Mouse (Mus musculus): ENCODE results near the gene Cnst. TPM values are rescaled to one million over a fixed set of nuclear protein-coding genes. Genes with fewer than 3 reads are reported as not detected.
"Not testable (repeated sequence)": the region's sequence is repeated elsewhere in the genome, so short reads cannot be mapped to it uniquely, and the experiment has no call there.

Gene Cnst
- polyA plus RNA-seq, 1 experiment from 2014 or later = 32.9 TPM

DNA sequence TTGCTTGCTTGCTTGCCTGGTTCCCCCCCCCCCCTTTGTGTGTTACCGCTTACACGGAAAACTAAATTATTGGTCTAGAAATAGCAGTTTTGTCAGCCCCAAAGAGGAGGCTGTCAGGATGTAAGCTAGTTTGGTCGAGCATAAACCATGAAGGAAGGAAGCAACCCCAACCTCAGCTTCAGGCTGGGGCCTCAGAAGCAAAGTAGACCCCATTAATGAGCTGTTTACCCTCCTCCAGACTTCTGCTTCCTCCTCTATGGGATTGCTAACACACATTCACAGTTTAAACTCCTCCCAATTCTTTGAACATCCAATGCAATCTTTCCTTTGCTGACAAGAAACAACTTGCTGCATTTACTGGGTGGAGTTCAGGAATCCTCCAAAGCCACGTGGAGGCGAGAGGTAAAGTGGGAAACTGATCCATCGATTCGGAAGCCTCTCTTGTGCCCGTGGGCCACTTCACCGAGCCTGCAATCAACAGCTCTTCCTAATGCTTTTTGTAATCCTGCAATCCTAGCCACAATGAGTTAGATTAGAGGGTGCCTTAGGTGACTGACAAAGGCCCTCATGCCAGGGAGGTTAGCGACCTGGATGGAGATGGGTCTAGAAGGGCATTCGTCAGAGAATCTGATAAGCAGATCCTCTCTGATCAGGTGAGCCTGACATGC, 86.7 kb downstream of the Cnst start:
- H3K36me3 ChIP-seq = no peaks in the 10 kb centered on the region
- no peak for ATAC-seq (ENCODE audit: low read depth)
- H3K4me2 ChIP-seq = no peak overlapping the region
- H3K4me1 ChIP-seq (replicated peaks) = 0 out of 2 replicates have a peak, but pooled peaks cover 3% of the 10 kb centered on the region
- H3K9ac ChIP-seq = no peak overlapping the region
- H3K27me3 ChIP-seq = no peaks in the 10 kb centered on the region
- WGBS = 79% methylated on average over 11 of the region's 11 CpGs
- H3K9me3 ChIP-seq = no peaks in the 10 kb centered on the region
- H3K4me3 ChIP-seq = no peak overlapping the region
- no peak overlapping the region for H3K27ac ChIP-seq (replicated peaks)

DNA sequence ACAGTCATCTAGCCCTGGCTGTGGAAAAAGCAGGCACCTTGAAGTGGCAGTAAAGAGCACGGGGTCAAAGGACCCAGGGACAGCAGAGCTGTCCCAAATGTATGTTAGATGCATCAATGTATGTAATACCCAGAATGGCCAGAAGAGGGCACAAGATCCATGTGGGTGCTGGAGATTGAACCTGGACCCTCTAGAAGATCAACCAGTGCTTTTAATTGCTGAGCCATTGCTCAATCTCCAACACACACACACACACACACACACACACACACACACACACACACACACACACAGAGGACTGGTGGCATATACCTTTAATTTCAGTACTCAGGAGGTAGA, 87.2 kb downstream of the Cnst start:
- no peaks in the 10 kb centered on the region for H3K36me3 ChIP-seq
- H3K27me3 ChIP-seq = no peaks in the 10 kb centered on the region
- H3K9ac ChIP-seq = no peak overlapping the region
- H3K4me2 ChIP-seq = no peak overlapping the region
- no peak for ATAC-seq (ENCODE audit: low read depth)
- whole genome bisulfite sequencing = 16% methylated on average over 1 of the region's 1 CpGs
- no peak overlapping the region for H3K4me3 ChIP-seq
- H3K9me3 ChIP-seq = no peaks in the 10 kb centered on the region
- H3K4me1 ChIP-seq (replicated peaks) = 0 out of 2 replicates have a peak, but pooled peaks cover under 1% of the 10 kb centered on the region
- no peak overlapping the region for H3K27ac ChIP-seq (replicated peaks)

DNA sequence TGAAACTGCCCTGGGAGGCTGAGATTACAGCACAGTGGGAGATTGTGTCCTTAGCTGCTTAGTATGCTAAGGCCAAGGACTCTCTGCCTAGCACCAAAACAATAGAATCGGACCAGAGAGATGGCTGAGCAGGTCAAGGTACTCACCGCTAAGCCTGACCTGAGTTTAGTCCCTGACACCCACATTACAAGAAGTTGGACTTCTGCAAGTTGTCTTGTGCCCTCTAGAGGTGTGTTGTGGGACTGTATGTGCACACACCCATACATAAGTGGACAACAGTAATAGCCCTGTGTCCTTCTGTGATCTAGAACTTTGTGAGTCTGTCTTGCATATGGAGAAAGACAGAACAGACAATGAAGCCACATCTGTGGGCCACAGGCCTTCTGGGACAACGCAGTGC, 88.0 kb downstream of the Cnst start:
- Histone ChIP-seq H3K4me2 (no peak overlapping the region), H3K27me3 (no peaks in the 10 kb centered on the region), H3K36me3 (no peaks in the 10 kb centered on the region), H3K27ac (replicated peaks) (no peak overlapping the region), H3K4me3 (no peak overlapping the region), H3K9ac (no peak overlapping the region), H3K9me3 (no peaks in the 10 kb centered on the region), H3K4me1 (replicated peaks) (no peaks in the 10 kb centered on the region)
- ATAC-seq (ENCODE audit: low read depth) = no peak
- 88% methylated on average over 3 of the region's 3 CpGs for WGBS

DNA sequence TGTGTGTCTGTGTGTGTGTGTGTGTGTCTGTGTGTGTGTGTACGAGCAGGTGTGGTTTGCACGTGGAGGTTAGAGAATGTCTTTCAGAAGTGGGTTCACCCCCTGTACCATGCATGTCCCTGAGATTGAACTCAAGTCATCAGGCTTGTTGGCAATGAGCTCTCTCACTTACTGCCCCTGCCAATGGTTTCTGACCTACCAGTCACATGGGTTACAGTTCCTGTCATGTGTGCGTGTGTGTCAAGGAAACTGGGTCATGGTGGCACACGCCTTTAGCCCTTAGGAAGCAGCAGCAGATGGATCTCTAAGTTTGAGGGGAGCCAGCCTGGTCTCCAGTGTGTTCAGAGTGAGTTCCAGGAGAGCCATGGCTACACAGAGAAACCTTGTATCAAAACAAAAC, 96.6 kb downstream of the Cnst start:
- no peak for ATAC-seq (ENCODE audit: low read depth)
- Histone ChIP-seq H3K36me3 (no peaks in the 10 kb centered on the region), H3K4me2 (no peak overlapping the region), H3K4me3 (no peak overlapping the region), H3K27ac (replicated peaks) (no peak overlapping the region), H3K9ac (no peak overlapping the region), H3K4me1 (replicated peaks) (peaks cover 6% of the 10 kb centered on the region; the same call in 1 of the 2 replicates), H3K27me3 (no peaks in the 10 kb centered on the region), H3K9me3 (no peaks in the 10 kb centered on the region)
- 85% methylated on average over 4 of the region's 4 CpGs for WGBS

DNA sequence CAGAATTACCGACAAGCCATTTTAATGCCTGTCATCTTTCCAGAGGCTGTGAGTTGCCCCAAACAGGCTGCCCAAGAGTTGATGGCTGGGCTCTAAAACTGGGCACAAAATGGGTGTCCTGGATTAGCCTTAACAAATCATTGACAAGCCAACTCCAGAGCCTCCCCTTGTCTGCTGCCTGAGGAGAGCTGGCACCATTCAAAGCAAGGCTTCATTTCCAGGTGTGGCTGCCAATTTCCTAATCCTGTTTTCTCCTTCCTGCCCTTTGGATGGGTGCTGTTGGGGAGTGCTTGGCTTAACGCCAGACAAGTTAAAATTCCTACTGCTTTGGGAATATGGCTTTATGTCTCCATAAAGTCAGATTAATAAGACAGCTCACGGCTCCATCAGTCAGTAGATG, 98.0 kb downstream of the Cnst start:
- no peak overlapping the region for H3K4me3 ChIP-seq
- no peak overlapping the region for H3K27ac ChIP-seq (replicated peaks)
- ATAC-seq (ENCODE audit: low read depth) = no peak
- H3K9me3 ChIP-seq = no peaks in the 10 kb centered on the region
- no peak overlapping the region for H3K9ac ChIP-seq
- 66% methylated on average over 3 of the region's 3 CpGs for WGBS
- H3K4me2 ChIP-seq = no peak overlapping the region
- no peaks in the 10 kb centered on the region for H3K36me3 ChIP-seq
- peaks cover 6% of the 10 kb centered on the region; the same call in 1 of the 2 replicates for H3K4me1 ChIP-seq (replicated peaks)
- H3K27me3 ChIP-seq = no peaks in the 10 kb centered on the region

DNA sequence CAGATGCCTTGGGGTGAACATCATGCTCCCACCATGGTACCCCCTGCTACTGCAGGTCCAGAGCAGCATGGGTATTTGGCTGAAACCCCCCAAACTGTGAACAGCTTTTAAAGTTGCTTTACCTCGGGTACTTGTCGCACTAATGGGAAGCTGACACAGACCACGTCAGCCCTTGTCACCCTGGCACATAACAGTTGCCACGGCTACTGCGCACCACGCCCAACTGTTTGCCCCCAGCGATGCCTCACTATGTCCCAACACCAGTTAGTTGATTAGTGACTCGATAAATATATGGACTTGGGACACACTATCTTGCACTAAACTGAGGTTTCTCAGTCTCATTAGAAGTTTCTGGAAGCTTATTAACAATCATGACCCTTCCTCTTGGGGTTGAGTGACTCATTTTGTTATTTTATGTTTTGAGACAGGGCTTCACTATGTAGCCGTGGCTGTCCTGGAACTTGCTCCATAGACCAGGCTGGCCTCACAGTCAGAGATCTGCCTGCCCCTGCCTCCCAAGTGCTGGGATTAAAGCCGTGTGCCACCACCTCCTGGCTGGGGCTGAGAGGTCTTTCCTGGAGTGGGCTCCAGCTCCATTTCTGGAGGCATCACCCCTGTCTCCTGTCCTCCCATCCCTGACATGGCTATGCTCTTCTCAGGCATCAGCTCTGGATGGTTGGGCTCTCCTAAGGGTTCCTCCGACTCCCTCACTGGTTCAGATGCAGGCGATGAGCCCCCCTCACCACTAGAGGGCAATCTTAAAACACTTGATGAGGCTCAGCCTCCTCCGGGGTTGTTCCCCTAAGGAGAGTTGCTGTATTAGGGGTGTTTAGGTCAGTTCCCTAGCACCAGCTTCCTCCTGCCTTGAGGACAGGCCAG, 99.2 kb downstream of the Cnst start:
- WGBS = 61% methylated on average over 13 of the region's 13 CpGs
- no peaks in the 10 kb centered on the region for H3K36me3 ChIP-seq
- no peaks in the 10 kb centered on the region for H3K9me3 ChIP-seq
- H3K27ac ChIP-seq (replicated peaks) = no peak overlapping the region
- no peaks in the 10 kb centered on the region for H3K27me3 ChIP-seq
- H3K4me1 ChIP-seq (replicated peaks) = peaks cover 6% of the 10 kb centered on the region; the same call in 1 of the 2 replicates
- peak; percentile 67 for ATAC-seq (ENCODE audit: low read depth)
- peak overlapping the region; percentile 47 for H3K4me2 ChIP-seq
- peak overlapping the region; percentile 56 for H3K9ac ChIP-seq
- peak overlapping the region; percentile 24; the same call in 1 of the 2 replicates for H3K4me3 ChIP-seq

DNA sequence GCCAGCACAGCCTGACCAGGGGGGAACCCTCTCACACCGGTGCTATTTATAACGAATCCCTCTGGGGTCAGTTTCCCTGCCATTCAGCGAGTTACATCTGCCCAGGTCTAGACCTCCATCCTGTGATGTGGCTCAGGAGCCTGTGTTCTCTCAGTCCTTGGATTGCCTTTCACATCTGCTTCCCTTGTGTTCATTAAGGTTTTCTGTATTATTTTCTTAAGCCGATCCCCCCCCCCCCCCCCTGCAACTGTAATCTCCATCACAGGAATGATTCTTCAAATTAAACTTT, 99.8 kb downstream of the Cnst start:
- Histone ChIP-seq H3K9me3 (no peaks in the 10 kb centered on the region), H3K27ac (replicated peaks) (no peak overlapping the region), H3K27me3 (no peaks in the 10 kb centered on the region), H3K9ac (peak overlapping the region; percentile 56), H3K4me3 (peak overlapping the region; percentile 24; the same call in 1 of the 2 replicates), H3K4me1 (replicated peaks) (peaks cover 6% of the 10 kb centered on the region; the same call in 1 of the 2 replicates), H3K36me3 (no peaks in the 10 kb centered on the region), H3K4me2 (peak overlapping the region; percentile 47)
- no peak for ATAC-seq (ENCODE audit: low read depth)
- 27% methylated on average over 4 of the region's 4 CpGs for WGBS

DNA sequence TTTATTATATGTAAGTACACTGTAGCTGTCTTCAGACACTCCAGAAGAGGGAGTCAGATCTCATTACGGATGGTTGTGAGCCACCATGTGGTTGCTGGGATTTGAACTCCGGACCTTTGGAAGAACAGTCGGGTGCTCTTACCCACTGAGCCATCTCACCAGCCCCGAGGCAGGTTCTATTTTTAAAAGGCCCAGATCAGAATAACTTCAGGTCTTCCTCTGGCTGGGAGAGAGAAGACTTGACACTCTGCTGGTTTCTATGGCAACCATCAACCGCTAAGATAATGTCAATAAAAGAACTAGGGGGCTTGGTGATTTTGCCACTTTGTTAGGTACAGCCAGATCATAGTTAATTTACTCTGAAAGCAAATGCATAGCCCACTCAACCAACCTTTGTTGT, 102.5 kb downstream of the Cnst start:
- WGBS = 71% methylated on average over 4 of the region's 5 CpGs

DNA sequence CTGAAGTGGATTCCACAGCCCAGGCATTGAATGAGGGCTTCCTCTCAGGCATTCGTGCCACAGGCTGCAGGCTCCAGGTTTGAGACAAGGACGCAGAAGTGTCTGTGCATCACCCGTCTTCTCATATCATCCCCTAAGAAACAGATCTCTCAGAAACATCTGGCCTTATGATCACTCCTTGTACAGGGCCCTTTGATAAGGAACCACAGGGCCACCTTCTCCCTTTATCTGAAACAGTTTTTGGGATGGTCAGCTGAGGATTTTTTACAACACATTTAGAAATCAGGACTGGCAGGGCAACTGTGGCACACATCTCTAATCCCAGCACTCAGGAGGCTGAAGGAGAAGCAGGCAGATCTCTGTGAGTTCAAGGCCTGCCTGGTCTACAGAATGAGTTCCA, 103.2 kb downstream of the Cnst start:
- H3K36me3 ChIP-seq = no peaks in the 10 kb centered on the region
- H3K9me3 ChIP-seq = no peaks in the 10 kb centered on the region

More for the DNA sequence above, 102.5 kb downstream of the Cnst start:
- H3K9me3 ChIP-seq; H3K4me1 ChIP-seq (replicated peaks); H3K36me3 ChIP-seq; H3K27me3 ChIP-seq; ATAC-seq (ENCODE audit: low read depth); H3K27ac ChIP-seq (replicated peaks); H3K4me2 ChIP-seq; H3K9ac ChIP-seq; H3K4me3 ChIP-seq: not testable (repeated sequence)

DNA sequence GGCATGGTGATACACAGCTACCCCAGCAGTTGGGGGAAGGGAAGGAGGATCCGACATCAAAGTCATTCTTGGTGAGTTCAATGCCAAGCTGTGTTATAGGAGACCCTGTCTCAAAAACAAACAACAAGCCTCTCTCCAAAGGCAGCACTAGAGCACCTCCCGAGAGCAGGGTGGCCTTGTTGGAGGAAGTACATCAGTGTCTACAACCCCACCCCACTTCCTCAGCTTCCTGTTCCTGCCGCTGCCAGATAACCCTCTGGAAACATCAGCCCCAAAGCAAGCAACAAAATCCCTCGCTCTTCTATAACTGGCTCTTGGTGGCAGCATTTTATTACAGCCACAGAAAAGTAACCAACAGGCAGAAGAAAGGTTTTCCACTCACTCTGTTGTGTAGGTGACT, 104.1 kb downstream of the Cnst start:
- Histone ChIP-seq H3K9me3 (no peaks in the 10 kb centered on the region), H3K9ac (no peak overlapping the region), H3K36me3 (no peaks in the 10 kb centered on the region), H3K27ac (replicated peaks) (no peak overlapping the region), H3K4me3 (no peak overlapping the region), H3K4me1 (replicated peaks) (0 out of 2 replicates have a peak, but pooled peaks cover 6% of the 10 kb centered on the region), H3K27me3 (no peaks in the 10 kb centered on the region), H3K4me2 (no peak overlapping the region)
- 74% methylated on average over 4 of the region's 4 CpGs for WGBS
- no peak for ATAC-seq (ENCODE audit: low read depth)

More for the DNA sequence above, 103.2 kb downstream of the Cnst start:
- Histone ChIP-seq H3K4me2 (no peak overlapping the region), H3K27ac (replicated peaks) (no peak overlapping the region), H3K4me3 (no peak overlapping the region), H3K9ac (no peak overlapping the region), H3K4me1 (replicated peaks) (peaks cover 6% of the 10 kb centered on the region; the same call in 1 of the 2 replicates), H3K27me3 (no peaks in the 10 kb centered on the region)
- ATAC-seq (ENCODE audit: low read depth) = no peak
- 87% methylated on average over 3 of the region's 3 CpGs for WGBS

DNA sequence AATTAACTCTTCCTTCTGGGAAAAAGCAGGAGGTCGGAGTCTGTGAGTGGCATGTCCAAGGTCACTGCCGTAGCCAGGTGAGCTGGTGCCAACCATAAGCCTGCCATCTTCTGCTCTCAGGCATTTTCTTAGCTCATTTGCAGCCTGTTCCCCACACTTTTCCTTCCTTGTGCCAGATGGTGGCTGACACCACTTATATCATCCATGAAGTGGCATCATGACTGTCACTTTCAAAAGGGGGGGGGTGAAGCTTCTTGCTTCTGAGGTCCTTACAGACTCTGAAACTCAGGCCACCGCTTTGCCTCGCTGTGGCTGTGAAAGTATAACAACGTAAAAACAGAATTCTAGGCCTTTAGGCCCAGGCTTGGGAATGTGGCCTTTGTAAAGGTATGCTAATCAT, 105.1 kb downstream of the Cnst start:
- Histone ChIP-seq H3K36me3 (no peaks in the 10 kb centered on the region), H3K9me3 (no peaks in the 10 kb centered on the region)
- 86% methylated on average over 5 of the region's 5 CpGs for WGBS

DNA sequence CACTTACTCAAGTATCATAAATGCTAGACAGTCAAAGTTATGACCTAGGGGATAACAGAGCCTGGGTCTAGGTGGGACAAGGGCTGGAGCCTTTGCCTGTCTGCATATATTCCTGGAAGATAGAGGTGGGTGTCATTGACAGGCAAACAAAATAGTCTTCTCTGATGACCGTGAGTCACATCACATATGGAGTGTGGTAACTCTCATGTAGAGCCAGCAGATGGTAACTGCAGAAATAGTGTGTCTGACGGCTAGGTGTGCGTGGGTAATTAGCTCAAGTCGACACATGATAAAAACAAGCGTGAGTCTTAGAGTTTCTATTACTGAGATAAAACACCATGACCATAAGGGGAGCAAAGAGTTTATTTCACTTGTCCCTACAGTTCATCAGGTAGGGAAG, 116.9 kb downstream of the Cnst start:
- no peaks in the 10 kb centered on the region for H3K27me3 ChIP-seq
- H3K4me3 ChIP-seq = no peak overlapping the region
- H3K4me2 ChIP-seq = no peak overlapping the region
- ATAC-seq (ENCODE audit: low read depth) = no peak
- no peak overlapping the region for H3K27ac ChIP-seq (replicated peaks)
- no peak overlapping the region for H3K9ac ChIP-seq
- no peaks in the 10 kb centered on the region for H3K36me3 ChIP-seq
- no peaks in the 10 kb centered on the region for H3K9me3 ChIP-seq
- H3K4me1 ChIP-seq (replicated peaks) = peaks cover 11% of the 10 kb centered on the region; the same call in 1 of the 2 replicates
- WGBS = 91% methylated on average over 5 of the region's 5 CpGs

More for the DNA sequence above, 105.1 kb downstream of the Cnst start:
- Histone ChIP-seq H3K9ac (no peak overlapping the region), H3K27ac (replicated peaks) (no peak overlapping the region), H3K4me3 (no peak overlapping the region), H3K27me3 (no peaks in the 10 kb centered on the region), H3K4me1 (replicated peaks) (no peaks in the 10 kb centered on the region), H3K4me2 (no peak overlapping the region)
- no peak for ATAC-seq (ENCODE audit: low read depth)

Data from neural tube, embryonic 13.5 days (tissue).